Mouse (Mus musculus) left cerebral cortex, postnatal 25 days (tissue): ENCODE measurements at regions not wholly inside any gene's neighbourhood (a gene's known extent, or its start where the extent isn't known, plus 50 kb on each side); places are given as distances from the start of the nearest gene placed in this dataset.

Experiments used
- DNase-seq, 2 experiments: peaks; one replicate each; pipeline ENCODE4 v3.0.0; 2022; ENCODE audit warnings: low spot score in 2 of 2, mixed read lengths in 1 of 2
- intact Hi-C: fragments of 180-260 bp; cut with DNase I; formaldehyde crosslinking; loops from one replicate; pipeline ENCODE4 v1.15.1; 2025

- intact Hi-C loops = no loop called here
Measured at GRCm38 (mm10) chr2:34111286-34111685, 223.5 kb upstream of the Mvb12b start.

GRCm38 (mm10) chr2:34110582-34110981, 222.8 kb upstream of the Mvb12b start:
- intact Hi-C loops = no loop called here
- no peak for DNase-seq

More at GRCm38 (mm10) chr2:34111286-34111685, 223.5 kb upstream of the Mvb12b start:
- no peak for DNase-seq

- intact Hi-C loops = no loop called here
- DNase-seq = peak in 1 of 2 experiments; percentile 45
Measured at GRCm38 (mm10) chr2:34107566-34108303, 220.0 kb upstream of the Mvb12b start.

- intact Hi-C loops = no loop called here
- no peak for DNase-seq
Measured at GRCm38 (mm10) chr2:34106837-34107565, 219.3 kb upstream of the Mvb12b start.

- intact Hi-C loops = no loop called here
- no peak for DNase-seq
Measured at GRCm38 (mm10) chr2:34106245-34106644, 218.5 kb upstream of the Mvb12b start.

- intact Hi-C loops = no loop called here
- no peak for DNase-seq
Measured at GRCm38 (mm10) chr2:34105271-34106051, 217.7 kb upstream of the Mvb12b start.

GRCm38 (mm10) chr2:34098004-34098547, 210.3 kb upstream of the Mvb12b start:
- intact Hi-C loops = no loop called here
- DNase-seq = no peak

- intact Hi-C loops = no loop called here
Measured at GRCm38 (mm10) chr2:34096561-34096960, 208.8 kb upstream of the Mvb12b start.

GRCm38 (mm10) chr2:34088832-34089231, 201.1 kb upstream of the Mvb12b start:
- DNase-seq = peak in 1 of 2 experiments; percentile 58
- intact Hi-C loops = no loop called here

More at GRCm38 (mm10) chr2:34096561-34096960, 208.8 kb upstream of the Mvb12b start:
- no peak for DNase-seq

GRCm38 (mm10) chr2:34086130-34086529, 198.4 kb upstream of the Mvb12b start:
- peak; percentile 38 to 44 for DNase-seq
- intact Hi-C loops = no loop called here

GRCm38 (mm10) chr2:34084513-34084912, 196.8 kb upstream of the Mvb12b start:
- intact Hi-C loops = no loop called here
- peak in 1 of 2 experiments; percentile 63 for DNase-seq

GRCm38 (mm10) chr2:34082486-34082885, 194.7 kb upstream of the Mvb12b start:
- intact Hi-C loops = no loop called here
- DNase-seq = no peak

- intact Hi-C loops = no loop called here
- DNase-seq = no peak
Measured at GRCm38 (mm10) chr2:34080176-34080575, 192.4 kb upstream of the Mvb12b start.

- no peak for DNase-seq
- intact Hi-C loops = no loop called here
Measured at GRCm38 (mm10) chr2:34079282-34079681, 191.5 kb upstream of the Mvb12b start.

GRCm38 (mm10) chr2:34078875-34079262, 191.1 kb upstream of the Mvb12b start:
- DNase-seq = no peak
- intact Hi-C loops = no loop called here

GRCm38 (mm10) chr2:34078248-34078874, 190.6 kb upstream of the Mvb12b start:
- DNase-seq = no peak
- intact Hi-C loops = no loop called here

GRCm38 (mm10) chr2:34076346-34076745, 188.6 kb upstream of the Mvb12b start:
- no peak for DNase-seq
- intact Hi-C loops = no loop called here

GRCm38 (mm10) chr2:34074066-34074465, 186.3 kb upstream of the Mvb12b start:
- intact Hi-C loops = no loop called here
- DNase-seq = no peak

GRCm38 (mm10) chr2:34065592-34065991, 177.8 kb upstream of the Mvb12b start:
- intact Hi-C loops = no loop called here
- no peak for DNase-seq

- intact Hi-C loops = no loop called here
- DNase-seq = no peak
Measured at GRCm38 (mm10) chr2:34065090-34065489, 177.3 kb upstream of the Mvb12b start.
